Mouse (Mus musculus) limb, embryonic 12.5 days (tissue): ENCODE measurements around the gene Iqcf3. TPM values are rescaled to one million over a fixed set of nuclear protein-coding genes. Genes with fewer than 3 reads are reported as not detected.

Source experiments
- ATAC-seq: fragments of 200-750 bp; cut with Nextera tagmentation; 2 replicates; pipeline ENCODE4 v1.8.0; 2017; ENCODE audit warnings: low read depth, moderate TSS enrichment; ENCODE audit not compliant: insufficient number of reproducible peaks, insufficient read depth, low FRiP score, low TSS enrichment
- H3K27ac ChIP-seq: fragments of 300-500 bp; sonication (generic); 2 replicates; pipeline ENCODE4 v1.5.1; 2016; ENCODE audit warnings: mild to moderate bottlenecking, moderate library complexity
- H3K27me3 ChIP-seq: fragments of 300-500 bp; sonication (generic); 2 replicates; pipeline ENCODE4 v1.6.1; 2016; ENCODE audit warnings: mild to moderate bottlenecking, moderate library complexity
- H3K36me3 ChIP-seq: fragments of 300-500 bp; sonication (generic); 2 replicates; pipeline ENCODE4 v1.6.1; 2016; ENCODE audit warnings: mild to moderate bottlenecking, moderate library complexity
- H3K4me1 ChIP-seq: fragments of 300-500 bp; sonication (generic); replicated peaks from 2 replicates; pipeline ENCODE4 v1.6.1; 2016
- H3K4me2 ChIP-seq: fragments of 300-500 bp; sonication (generic); 2 replicates; pipeline ENCODE4 v1.6.1; 2016; ENCODE audit warnings: mild to moderate bottlenecking, moderate library complexity
- H3K4me3 ChIP-seq: fragments of 300-500 bp; sonication (generic); replicated peaks from 2 replicates; pipeline ENCODE4 v1.5.1; 2016; ENCODE audit warnings: mild to moderate bottlenecking
- H3K9ac ChIP-seq: fragments of 300-500 bp; sonication (generic); replicated peaks from 2 replicates; pipeline ENCODE4 v1.6.1; 2016; ENCODE audit warnings: mild to moderate bottlenecking, moderate library complexity
- H3K9me3 ChIP-seq: fragments of 300-500 bp; sonication (generic); 2 replicates; pipeline ENCODE4 v1.6.1; 2016; ENCODE audit warnings: mild to moderate bottlenecking, moderate library complexity
- WGBS: fragments of 180-500 bp; shearing (Covaris S2); methylation state at CpG from one replicate; pipeline ENCODE4 v1.1.7; 2016; 5-methylcytosine and 5-hydroxymethylcytosine counted together
- polyA plus RNA-seq: library from polyadenylated mRNA; unstranded; fragments of >200 nt; fragmentation: Nextera tagmentation; extraction: Ambion mirVana; gene quantifications from 2 replicates; pipeline ENCODE4 v1.2.1, GENCODE M21; 2016

Iqcf3 gene
- polyA plus RNA-seq, 1 experiment from 2014 or later: not detected

- Histone ChIP-seq H3K36me3 (peaks cover 21% of the 10 kb centered on the region; the same call in 1 of the 2 replicates), H3K4me1 (peaks cover 80% of the 10 kb centered on the region), H3K27me3 (no peaks in the 10 kb centered on the region), H3K4me2 (peak within 1 kb of the TSS; percentile 96), H3K9ac (peak within 1 kb of the TSS; percentile 88), H3K4me3 (peak within 1 kb of the TSS; percentile 81), H3K9me3 (no peaks in the 10 kb centered on the region), H3K27ac (peak within 1 kb of the TSS; percentile 94)
- peak; percentile 56 for ATAC-seq
- WGBS: 2% methylated on average over 54 of the region's 74 CpGs
Measured at GRCm38 (mm10) chr9:106453271-106454070, 108.0 kb downstream of the Iqcf3 start, which contains the start of gene Pcbp4. Pcbp4 (plus strand) TSS chr9:106453291.

Other genes starting within 250 kb of the Iqcf3 start
- 53.7 and 58.9 TPM in 2 replicates for gene Dusp7, start 193.0 kb downstream of the Iqcf3 start, polyA plus RNA-seq
- gene Rpl29, start 132.2 kb downstream of the Iqcf3 start, polyA plus RNA-seq: 938 and 976 TPM in 2 replicates
- 45.0 and 51.1 TPM in 2 replicates for gene Acy1, start 123.3 kb downstream of the Iqcf3 start, polyA plus RNA-seq
- gene Abhd14b, start 114.2 kb downstream of the Iqcf3 start, polyA plus RNA-seq: 10.6 and 16.1 TPM in 2 replicates
- gene Abhd14a, start 114.0 kb downstream of the Iqcf3 start, polyA plus RNA-seq: 56.0 and 57.8 TPM in 2 replicates
- gene Pcbp4, start 108.3 kb downstream of the Iqcf3 start, polyA plus RNA-seq: 172 and 176 TPM in 2 replicates
- gene Gpr62, start 95.7 kb downstream of the Iqcf3 start, polyA plus RNA-seq: 0.65 and 0.90 TPM in 2 replicates
- gene Rrp9, start 85.7 kb downstream of the Iqcf3 start, polyA plus RNA-seq: 59.0 and 61.1 TPM in 2 replicates
- gene Parp3, start 84.7 kb downstream of the Iqcf3 start, polyA plus RNA-seq: 2.8 and 3.5 TPM in 2 replicates
- not detected in 2 replicates for gene Iqcf1, start 61.7 kb downstream of the Iqcf3 start, polyA plus RNA-seq
- not detected in 2 replicates for gene Iqcf5, start 47.1 kb downstream of the Iqcf3 start, polyA plus RNA-seq
- gene Iqcf4, start 9.4 kb upstream of the Iqcf3 start, polyA plus RNA-seq: not detected in 2 replicates
- gene Iqcf6, start 65.0 kb upstream of the Iqcf3 start, polyA plus RNA-seq: not detected in 2 replicates
- gene Grm2, start 94.5 kb upstream of the Iqcf3 start, polyA plus RNA-seq: not detected in 2 replicates
- 36.8 and 37.6 TPM in 2 replicates for gene Tex264, start 124.3 kb upstream of the Iqcf3 start, polyA plus RNA-seq
- gene Rad54l2, start 227.6 kb upstream of the Iqcf3 start, polyA plus RNA-seq: 10.8 and 12.2 TPM in 2 replicates